Mouse (Mus musculus) embryonic facial prominence, embryonic 13.5 days (tissue): ENCODE results near the gene Pacs1. TPM values are rescaled to one million over a fixed set of nuclear protein-coding genes. Genes with fewer than 3 reads are reported as not detected.
A peak's percentile ranks its signal among the peaks of the same experiment; 100 is the strongest.

ENCODE experiments used
- ATAC-seq: fragments of 200-750 bp; cut with Nextera tagmentation; 2 replicates; pipeline ENCODE4 v1.8.0; 2017; ENCODE audit warnings: low read depth; ENCODE audit not compliant: insufficient number of reproducible peaks, insufficient read depth, low FRiP score, low TSS enrichment
- H3K27ac ChIP-seq: fragments of 300-500 bp; sonication (generic); 2 replicates; pipeline ENCODE4 v1.5.1; 2015; ENCODE audit warnings: moderate library complexity, mild to moderate bottlenecking, inconsistent platforms
- H3K27me3 ChIP-seq: fragments of 300-500 bp; sonication (generic); 2 replicates; pipeline ENCODE4 v1.6.1; 2015; ENCODE audit warnings: mild to moderate bottlenecking, inconsistent platforms
- H3K36me3 ChIP-seq: fragments of 300-500 bp; sonication (generic); 2 replicates; pipeline ENCODE4 v1.6.1; 2015; ENCODE audit warnings: mild to moderate bottlenecking, inconsistent platforms
- H3K4me1 ChIP-seq: fragments of 300-500 bp; sonication (generic); 2 replicates; pipeline ENCODE4 v1.6.1; 2015; ENCODE audit warnings: inconsistent platforms
- H3K4me2 ChIP-seq: fragments of 300-500 bp; sonication (generic); 2 replicates; pipeline ENCODE4 v1.6.1; 2015; ENCODE audit warnings: moderate library complexity, mild to moderate bottlenecking, inconsistent platforms
- H3K4me3 ChIP-seq: fragments of 300-500 bp; sonication (generic); 2 replicates; pipeline ENCODE4 v1.5.1; 2015; ENCODE audit warnings: mild to moderate bottlenecking, inconsistent platforms
- H3K9ac ChIP-seq: fragments of 300-500 bp; sonication (generic); 2 replicates; pipeline ENCODE4 v1.6.1; 2015; ENCODE audit warnings: mild to moderate bottlenecking, inconsistent platforms
- H3K9me3 ChIP-seq: fragments of 300-500 bp; sonication (generic); 2 replicates; pipeline ENCODE4 v1.6.1; 2016; ENCODE audit warnings: inconsistent platforms
- WGBS: fragments of 180-500 bp; shearing (Covaris S2); methylation state at CpG from one replicate; pipeline ENCODE4 v1.1.7; 2015; ENCODE audit warnings: mixed read lengths; 5-methylcytosine and 5-hydroxymethylcytosine counted together
- polyA plus RNA-seq: library from polyadenylated mRNA; unstranded; fragments of >200 nt; fragmentation: Nextera tagmentation; extraction: Ambion mirVana; gene quantifications from 2 replicates; pipeline ENCODE4 v1.2.1, GENCODE M21; 2015

The Pacs1 gene
- 28.7 and 29.8 TPM in 2 replicates for polyA plus RNA-seq

GRCm38 (mm10) chr19:5272801-5273733, at the start of gene Pacs1:
Pacs1 (minus strand) TSS chr19:5273119.
- Histone ChIP-seq H3K4me3 (peak within 1 kb of the TSS; percentile 94), H3K27me3 (no peaks in the 10 kb centered on the region), H3K27ac (peak within 1 kb of the TSS; percentile 95), H3K4me1 (peaks cover 34% of the 10 kb centered on the region), H3K9ac (peak within 1 kb of the TSS; percentile 95), H3K36me3 (peaks cover 40% of the 10 kb centered on the region), H3K4me2 (peak within 1 kb of the TSS; percentile 91), H3K9me3 (no peaks in the 10 kb centered on the region)
- ATAC-seq: peak; percentile 87
- WGBS: under 1% methylated on average over 87 of the region's 97 CpGs

GRCm38 (mm10) chr19:5313189-5313588, 40.3 kb upstream of the Pacs1 start:
- no peaks in the 10 kb centered on the region for H3K36me3 ChIP-seq
- no peak overlapping the region for H3K9ac ChIP-seq
- 89% methylated on average over 8 of the region's 8 CpGs for WGBS
- H3K27me3 ChIP-seq: peaks cover 6% of the 10 kb centered on the region; the same call in 1 of the 2 replicates
- no peak overlapping the region for H3K4me2 ChIP-seq
- no peaks in the 10 kb centered on the region for H3K9me3 ChIP-seq
- no peak overlapping the region for H3K4me3 ChIP-seq
- ATAC-seq: no peak
- no peaks in the 10 kb centered on the region for H3K4me1 ChIP-seq
- no peak overlapping the region for H3K27ac ChIP-seq

DNA sequence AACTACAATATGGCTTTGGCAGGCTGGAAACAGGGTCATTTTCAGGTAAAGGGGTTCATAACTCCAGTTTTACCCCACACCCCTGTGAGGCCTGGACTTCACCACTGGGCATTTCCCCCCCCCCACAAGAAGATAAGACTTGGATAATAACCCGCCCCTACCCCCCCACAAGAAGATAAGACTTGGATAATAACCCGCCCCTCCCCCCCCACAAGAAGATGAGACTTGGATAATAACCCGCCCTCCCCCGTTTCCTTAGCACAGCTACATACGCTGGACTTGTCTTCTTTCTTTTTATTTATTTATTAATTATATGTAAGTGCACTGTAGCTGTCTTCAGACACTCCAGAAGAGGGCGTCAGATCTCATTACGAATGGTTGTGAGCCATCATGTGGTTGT, 36.1 kb upstream of the Pacs1 start:
- H3K4me1 ChIP-seq: peaks cover 5% of the 10 kb centered on the region; the same call in 1 of the 2 replicates
- H3K9me3 ChIP-seq: peaks cover 8% of the 10 kb centered on the region; the same call in 1 of the 2 replicates
- ATAC-seq: no peak
- peaks cover 25% of the 10 kb centered on the region for H3K36me3 ChIP-seq
- no peak overlapping the region for H3K27ac ChIP-seq
- WGBS: 80% methylated on average over 7 of the region's 7 CpGs
- peaks cover 21% of the 10 kb centered on the region for H3K27me3 ChIP-seq
- no peak overlapping the region for H3K9ac ChIP-seq
- H3K4me3 ChIP-seq: no peak overlapping the region
- H3K4me2 ChIP-seq: no peak overlapping the region

DNA sequence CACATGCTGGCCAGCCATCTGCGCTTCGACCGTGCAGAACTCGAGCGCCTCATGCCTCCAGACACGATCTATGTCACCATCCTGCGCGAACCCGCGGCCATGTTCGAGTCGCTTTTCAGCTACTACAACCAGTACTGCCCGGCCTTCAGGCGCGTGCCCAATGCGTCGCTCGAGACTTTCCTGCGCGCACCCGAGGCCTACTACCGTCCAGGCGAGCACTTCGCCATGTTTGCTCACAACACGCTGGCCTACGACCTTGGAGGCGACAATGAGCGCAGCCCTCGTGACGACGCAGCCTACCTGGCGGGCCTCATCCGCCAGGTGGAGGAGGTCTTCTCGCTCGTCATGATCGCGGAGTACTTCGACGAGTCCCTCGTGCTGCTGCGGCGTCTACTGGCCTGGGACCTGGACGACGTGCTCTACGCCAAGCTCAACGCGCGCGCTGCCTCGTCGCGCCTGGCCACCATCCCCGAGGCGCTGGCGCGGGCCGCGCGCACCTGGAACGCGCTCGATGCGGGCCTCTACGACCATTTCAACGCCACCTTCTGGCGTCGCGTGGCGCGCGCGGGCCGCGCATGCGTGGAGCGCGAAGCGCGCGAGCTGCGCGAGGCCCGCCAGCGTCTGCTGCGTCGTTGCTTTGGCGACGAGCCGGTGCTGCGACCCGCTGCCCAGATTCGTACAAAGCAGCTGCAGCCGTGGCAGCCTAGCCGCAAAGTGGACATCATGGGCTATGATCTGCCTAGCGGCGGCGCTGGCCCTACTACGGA, 34.2 kb upstream of the Pacs1 start:
- Histone ChIP-seq H3K27ac (no peak overlapping the region), H3K4me1 (peaks cover 5% of the 10 kb centered on the region; the same call in 1 of the 2 replicates), H3K4me3 (peak overlapping the region; percentile 29), H3K9ac (no peak overlapping the region), H3K36me3 (peaks cover 31% of the 10 kb centered on the region), H3K4me2 (peak overlapping the region; percentile 55), H3K9me3 (peaks cover 8% of the 10 kb centered on the region; the same call in 1 of the 2 replicates), H3K27me3 (peaks cover 15% of the 10 kb centered on the region)
- no peak for ATAC-seq
- 39% methylated on average over 98 of the region's 98 CpGs for WGBS

DNA sequence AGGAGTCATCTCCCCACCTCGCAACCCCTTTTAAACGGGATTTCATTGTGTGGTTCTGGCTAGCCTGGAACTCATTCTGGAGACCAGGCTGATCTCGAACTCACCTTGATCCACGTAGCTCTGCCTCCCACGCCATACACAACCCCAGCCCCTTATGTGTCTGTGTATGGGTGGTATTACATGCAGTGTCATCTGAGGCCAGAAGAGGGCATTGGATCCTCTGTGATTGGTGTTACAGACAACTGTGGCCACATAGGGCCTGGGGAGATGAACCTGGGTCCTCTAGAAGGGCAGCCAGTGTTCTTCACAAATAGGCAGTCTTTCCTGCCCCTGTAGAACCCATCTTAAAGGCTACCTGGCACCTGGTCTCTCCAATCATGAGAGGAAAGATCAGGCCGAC, 33.4 kb upstream of the Pacs1 start:
- no peak for ATAC-seq
- Histone ChIP-seq H3K4me3 (no peak overlapping the region), H3K4me2 (no peak overlapping the region), H3K27me3 (peaks cover 15% of the 10 kb centered on the region), H3K9me3 (peaks cover 8% of the 10 kb centered on the region; the same call in 1 of the 2 replicates), H3K36me3 (peaks cover 31% of the 10 kb centered on the region), H3K9ac (no peak overlapping the region), H3K27ac (no peak overlapping the region), H3K4me1 (peaks cover 5% of the 10 kb centered on the region; the same call in 1 of the 2 replicates)
- 79% methylated on average over 6 of the region's 6 CpGs for WGBS

- Histone ChIP-seq H3K4me3 (no peak overlapping the region), H3K27ac (no peak overlapping the region), H3K36me3 (peaks cover 24% of the 10 kb centered on the region), H3K4me1 (peaks cover 23% of the 10 kb centered on the region), H3K9me3 (peaks cover 7% of the 10 kb centered on the region; the same call in 1 of the 2 replicates), H3K27me3 (peaks cover 9% of the 10 kb centered on the region), H3K9ac (no peak overlapping the region), H3K4me2 (no peak overlapping the region)
- ATAC-seq: no peak
- 26% methylated on average over 4 of the region's 4 CpGs for WGBS
Observed at GRCm38 (mm10) chr19:5302455-5302854, 29.5 kb upstream of the Pacs1 start.

GRCm38 (mm10) chr19:5300588-5300987, 27.7 kb upstream of the Pacs1 start:
- Histone ChIP-seq H3K36me3 (peaks cover 10% of the 10 kb centered on the region), H3K9ac (no peak overlapping the region), H3K9me3 (no peaks in the 10 kb centered on the region), H3K4me1 (peaks cover 29% of the 10 kb centered on the region), H3K4me3 (no peak overlapping the region), H3K27ac (no peak overlapping the region), H3K4me2 (no peak overlapping the region), H3K27me3 (no peaks in the 10 kb centered on the region)
- ATAC-seq: no peak
- WGBS: 66% methylated on average over 6 of the region's 6 CpGs

GRCm38 (mm10) chr19:5297903-5298800, 25.2 kb upstream of the Pacs1 start, which contains the start of gene Gal3st3:
Gal3st3 (plus strand) TSS chr19:5298331.
- Histone ChIP-seq H3K27me3 (no peaks in the 10 kb centered on the region), H3K36me3 (peaks cover 4% of the 10 kb centered on the region), H3K4me3 (peak within 1 kb of the TSS; percentile 56), H3K4me2 (peak within 1 kb of the TSS; percentile 85), H3K4me1 (peaks cover 40% of the 10 kb centered on the region), H3K9me3 (no peaks in the 10 kb centered on the region), H3K27ac (peak within 1 kb of the TSS; percentile 55; the same call in 1 of the 2 replicates), H3K9ac (peak within 1 kb of the TSS; percentile 78)
- no peak for ATAC-seq
- WGBS: 5% methylated on average over 32 of the region's 32 CpGs

DNA sequence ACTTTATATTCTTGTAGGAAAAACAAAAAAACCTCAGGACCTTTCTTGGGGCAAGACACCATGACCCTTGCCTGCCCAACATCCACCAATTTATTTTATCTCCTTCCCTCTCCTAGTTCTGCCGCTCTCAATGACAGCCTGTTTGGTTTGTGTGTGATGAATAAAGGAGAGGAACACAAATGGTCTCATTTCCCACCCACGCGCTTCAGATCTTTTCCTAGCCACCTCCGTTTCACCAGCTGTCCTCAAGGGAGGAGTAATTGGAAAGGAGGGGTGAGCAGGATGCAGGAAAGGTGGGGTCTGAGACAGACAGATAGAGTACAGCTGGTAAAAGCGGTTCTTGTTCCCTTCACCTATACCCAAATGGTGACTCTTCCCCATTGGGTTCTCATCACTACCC, 23.7 kb upstream of the Pacs1 start:
- H3K27ac ChIP-seq: no peak overlapping the region
- 78% methylated on average over 5 of the region's 5 CpGs for WGBS
- no peak overlapping the region for H3K4me3 ChIP-seq
- H3K9me3 ChIP-seq: no peaks in the 10 kb centered on the region
- H3K4me2 ChIP-seq: no peak overlapping the region
- no peak overlapping the region for H3K9ac ChIP-seq
- H3K4me1 ChIP-seq: peaks cover 44% of the 10 kb centered on the region
- no peak for ATAC-seq
- no peaks in the 10 kb centered on the region for H3K27me3 ChIP-seq
- peaks cover 18% of the 10 kb centered on the region for H3K36me3 ChIP-seq

DNA sequence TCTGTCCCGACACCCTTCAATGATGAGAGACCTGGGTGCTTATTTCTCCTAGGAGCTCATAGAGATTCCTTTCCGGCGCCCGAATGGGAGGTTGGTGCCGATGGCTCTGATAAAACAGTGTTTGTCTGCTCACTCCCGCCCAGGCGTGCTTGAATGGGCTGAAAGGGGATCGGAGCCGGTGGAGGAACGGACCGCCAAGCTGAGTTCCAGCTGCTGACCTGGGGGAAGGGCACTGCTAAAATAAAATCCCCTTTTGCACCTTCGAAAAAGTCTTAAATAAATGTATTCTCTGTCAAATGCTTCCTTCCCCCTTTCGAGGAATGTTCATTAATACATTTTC, 22.8 kb upstream of the Pacs1 start:
- H3K4me1 ChIP-seq: peaks cover 44% of the 10 kb centered on the region
- WGBS: 6% methylated on average over 13 of the region's 13 CpGs
- H3K9ac ChIP-seq: peak overlapping the region; percentile 94
- no peaks in the 10 kb centered on the region for H3K9me3 ChIP-seq
- H3K4me3 ChIP-seq: peak overlapping the region; percentile 78
- H3K36me3 ChIP-seq: peaks cover 27% of the 10 kb centered on the region
- peak overlapping the region; percentile 89 for H3K27ac ChIP-seq
- H3K4me2 ChIP-seq: peak overlapping the region; percentile 94
- no peak for ATAC-seq
- no peaks in the 10 kb centered on the region for H3K27me3 ChIP-seq
